ENCODE assay signal across 1 mouse cellular context in genomic region chr5:137306439-137307005, GRCm38 (mm10).
TF ChIP-seq lines count a peak whose summit lies in the region.

No protein-coding gene starts in this region.

TF ChIP-seq in CH12.LX, 34 proteins besides CTCF, POLR2A, EP300 and RAD21 (continued from another document):
- TF ChIP-seq POLR2AphosphoS2 (IDR thresholded peaks at IDR 0.05; ENCODE audit: low read depth, low read length) = no peak
TF ChIP-seq in CH12.LX: peak in this region for 3.
